Mouse (Mus musculus) embryonic facial prominence, embryonic 14.5 days (tissue): ENCODE results near the gene Ddx31. TPM values are rescaled to one million over a fixed set of nuclear protein-coding genes. Genes with fewer than 3 reads are reported as not detected.
A peak's percentile ranks its signal among the peaks of the same experiment; 100 is the strongest.

Experiments
- ATAC-seq: fragments of 200-750 bp; cut with Nextera tagmentation; 2 replicates; pipeline ENCODE4 v1.8.0; 2017; ENCODE audit warnings: low read depth, moderate number of reproducible peaks, moderate TSS enrichment
- DNase-seq: peaks from one replicate; pipeline ENCODE4 v3.0.0-alpha.2; 2015; ENCODE audit warnings: low spot score
- H3K27ac ChIP-seq: fragments of 300-500 bp; sonication (generic); replicated peaks from 2 replicates; pipeline ENCODE4 v1.5.1; 2014; ENCODE audit warnings: low read depth, mild to moderate bottlenecking, low read length, moderate library complexity
- H3K27me3 ChIP-seq: fragments of 300-500 bp; sonication (generic); replicated peaks from 2 replicates; pipeline ENCODE4 v1.6.1; 2014; ENCODE audit warnings: low read length; ENCODE audit not compliant: control insufficient read depth, insufficient read depth
- H3K36me3 ChIP-seq: fragments of 300-500 bp; sonication (generic); 2 replicates; pipeline ENCODE4 v1.6.1; 2014; ENCODE audit warnings: low read length, mixed read lengths; ENCODE audit not compliant: control insufficient read depth, insufficient read depth
- H3K4me1 ChIP-seq: fragments of 300-500 bp; sonication (generic); 2 replicates; pipeline ENCODE4 v1.6.1; 2014; ENCODE audit warnings: antibody characterized with exemption, low read length; ENCODE audit not compliant: control insufficient read depth, insufficient read depth
- H3K4me2 ChIP-seq: fragments of 300-500 bp; sonication (generic); 2 replicates; pipeline ENCODE4 v1.6.1; 2014; ENCODE audit warnings: low read depth, mild to moderate bottlenecking, low read length, moderate library complexity, mixed read lengths
- H3K4me3 ChIP-seq: fragments of 300-500 bp; sonication (generic); 2 replicates; pipeline ENCODE4 v1.5.1; 2014; ENCODE audit warnings: low read depth, mild to moderate bottlenecking, low read length
- H3K9ac ChIP-seq: fragments of 300-500 bp; sonication (generic); 2 replicates; pipeline ENCODE4 v1.6.1; 2014; ENCODE audit warnings: low read depth, mild to moderate bottlenecking, low read length, moderate library complexity, mixed read lengths
- H3K9me3 ChIP-seq: fragments of 300-500 bp; sonication (generic); 2 replicates; pipeline ENCODE4 v1.6.1; 2016; ENCODE audit warnings: low read length; ENCODE audit not compliant: control insufficient read depth
- WGBS: fragments of 180-500 bp; shearing (Covaris S2); extraction: QIAGEN DNeasy Blood & Tissue Kit; methylation state at CpG from one replicate; pipeline ENCODE4 v1.1.7; 2014; 5-methylcytosine and 5-hydroxymethylcytosine counted together
- polyA plus RNA-seq: library from polyadenylated mRNA; unstranded; fragments of >200 nt; fragmentation: Nextera tagmentation; extraction: Ambion mirVana; gene quantifications from 2 replicates; pipeline ENCODE4 v1.2.1, GENCODE M21; 2014

Ddx31 gene
- polyA plus RNA-seq, 1 experiment from 2014 or later: 13.3 TPM

DNA sequence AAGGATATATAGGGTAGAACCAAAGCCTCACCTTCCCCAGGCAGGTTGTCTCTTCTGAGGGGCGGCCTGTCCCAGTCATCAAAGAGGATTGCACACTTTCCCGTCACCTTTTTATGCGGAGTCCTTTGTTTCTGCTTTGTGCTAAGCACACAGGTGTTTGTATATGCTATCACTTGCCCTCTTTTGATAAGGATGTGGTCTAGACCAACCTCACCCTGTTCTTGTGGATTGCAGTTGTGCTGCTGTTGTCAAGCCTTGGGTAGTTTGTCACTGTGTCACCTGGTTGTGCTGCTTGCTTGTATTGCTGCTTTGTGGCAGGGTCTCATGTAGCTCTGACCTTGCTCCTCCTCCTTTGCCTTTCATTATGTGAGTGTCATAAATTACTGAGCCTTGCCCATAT is 12.4 kb downstream of the Ddx31 start:
- Histone ChIP-seq H3K4me1 (no peaks in the 10 kb centered on the region), H3K4me3 (no peak overlapping the region), H3K36me3 (peaks cover 63% of the 10 kb centered on the region), H3K9ac (no peak overlapping the region), H3K4me2 (no peak overlapping the region), H3K27ac (no peak overlapping the region), H3K27me3 (no peaks in the 10 kb centered on the region), H3K9me3 (no peaks in the 10 kb centered on the region)
- DNase-seq: no peak
- no peak for ATAC-seq
- 86% methylated on average over 3 of the region's 3 CpGs for WGBS

- Histone ChIP-seq H3K9me3 (no peaks in the 10 kb centered on the region), H3K36me3 (peaks cover 64% of the 10 kb centered on the region), H3K9ac (no peak overlapping the region), H3K27ac (no peak overlapping the region), H3K4me1 (no peaks in the 10 kb centered on the region), H3K4me2 (no peak overlapping the region), H3K4me3 (no peak overlapping the region), H3K27me3 (no peaks in the 10 kb centered on the region)
- no peak for ATAC-seq
- WGBS: 95% methylated on average over 2 of the region's 2 CpGs
- no peak for DNase-seq
Observed at GRCm38 (mm10) chr2:28855773-28856172, 15.6 kb downstream of the Ddx31 start.

- DNase-seq (no peak), ATAC-seq (no peak)
- Histone ChIP-seq H3K4me3 (no peak overlapping the region), H3K9me3 (no peaks in the 10 kb centered on the region), H3K4me1 (no peaks in the 10 kb centered on the region), H3K27me3 (no peaks in the 10 kb centered on the region), H3K27ac (no peak overlapping the region), H3K36me3 (peaks cover 90% of the 10 kb centered on the region), H3K4me2 (no peak overlapping the region), H3K9ac (no peak overlapping the region)
- 86% methylated on average over 4 of the region's 4 CpGs for WGBS
Observed at GRCm38 (mm10) chr2:28859303-28859702, 19.1 kb downstream of the Ddx31 start.

- 93% methylated on average over 8 of the region's 8 CpGs for WGBS
- Histone ChIP-seq H3K27me3 (no peaks in the 10 kb centered on the region), H3K27ac (no peak overlapping the region), H3K4me1 (no peaks in the 10 kb centered on the region), H3K9ac (no peak overlapping the region), H3K4me2 (no peak overlapping the region), H3K9me3 (no peaks in the 10 kb centered on the region), H3K4me3 (no peak overlapping the region), H3K36me3 (peaks cover 94% of the 10 kb centered on the region)
- DNase-seq (no peak), ATAC-seq (no peak)
Observed at GRCm38 (mm10) chr2:28860678-28861423, 20.6 kb downstream of the Ddx31 start.

DNA sequence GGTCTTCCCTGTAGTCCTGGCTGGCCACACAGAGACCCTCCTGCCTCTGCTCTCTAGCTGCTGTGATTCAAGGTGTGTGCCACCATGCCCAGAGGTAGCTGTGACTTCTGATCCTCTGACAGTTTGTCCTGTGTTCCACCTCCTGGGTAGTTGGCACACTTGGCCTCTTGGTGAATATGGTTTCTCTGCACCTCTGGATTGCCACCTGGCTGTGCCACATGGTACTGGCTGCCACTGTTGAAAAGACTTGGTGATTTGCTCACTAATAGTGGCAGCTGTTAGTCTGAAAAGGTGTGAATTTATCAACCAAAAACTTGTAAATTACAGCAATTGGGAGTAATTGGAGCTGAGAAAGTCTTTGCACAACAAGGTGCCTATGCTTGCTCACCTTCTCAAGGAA is 23.7 kb downstream of the Ddx31 start:
- H3K4me3 ChIP-seq: no peak overlapping the region
- no peak overlapping the region for H3K4me2 ChIP-seq
- DNase-seq (no peak), ATAC-seq (no peak)
- no peak overlapping the region for H3K9ac ChIP-seq
- H3K4me1 ChIP-seq: no peaks in the 10 kb centered on the region
- peaks cover 94% of the 10 kb centered on the region for H3K36me3 ChIP-seq
- H3K9me3 ChIP-seq: no peaks in the 10 kb centered on the region
- no peaks in the 10 kb centered on the region for H3K27me3 ChIP-seq
- H3K27ac ChIP-seq: no peak overlapping the region

- Histone ChIP-seq H3K4me1 (no peaks in the 10 kb centered on the region), H3K27me3 (no peaks in the 10 kb centered on the region), H3K4me3 (no peak overlapping the region), H3K9me3 (no peaks in the 10 kb centered on the region), H3K27ac (no peak overlapping the region), H3K36me3 (peaks cover 71% of the 10 kb centered on the region), H3K4me2 (no peak overlapping the region), H3K9ac (no peak overlapping the region)
- DNase-seq (peak; percentile 20), ATAC-seq (peak; percentile 41; the same call in 1 of the 2 replicates)
- WGBS: 70% methylated on average over 7 of the region's 7 CpGs
Observed at GRCm38 (mm10) chr2:28867495-28867894, 27.3 kb downstream of the Ddx31 start.

GRCm38 (mm10) chr2:28875554-28875953 is 35.3 kb downstream of the Ddx31 start:
- ATAC-seq (no peak), DNase-seq (no peak)
- Histone ChIP-seq H3K36me3 (peaks cover 61% of the 10 kb centered on the region), H3K4me3 (no peak overlapping the region), H3K9me3 (no peaks in the 10 kb centered on the region), H3K27ac (no peak overlapping the region), H3K9ac (no peak overlapping the region), H3K4me1 (no peaks in the 10 kb centered on the region), H3K4me2 (no peak overlapping the region), H3K27me3 (no peaks in the 10 kb centered on the region)
- WGBS: 89% methylated on average over 11 of the region's 11 CpGs

DNA sequence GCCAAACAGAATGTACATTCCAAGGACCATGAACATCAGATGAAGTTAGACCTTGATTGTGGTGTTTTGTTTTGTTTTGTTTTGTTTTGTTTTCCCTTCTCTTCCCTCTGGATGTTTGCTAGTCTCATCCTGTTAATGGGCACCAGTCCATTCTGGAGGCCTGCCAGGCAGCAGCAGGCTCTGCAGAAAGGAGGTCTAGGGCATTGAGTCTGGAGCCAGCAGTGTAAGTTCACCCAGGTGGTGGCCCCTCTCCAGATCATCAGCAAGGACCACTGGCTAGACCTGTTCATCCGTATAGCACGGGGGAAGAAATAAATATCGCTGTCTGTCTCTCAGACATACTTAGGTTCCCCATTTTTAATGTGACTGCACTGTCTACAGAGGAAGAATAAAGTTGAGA is 41.1 kb downstream of the Ddx31 start:
- no peaks in the 10 kb centered on the region for H3K27me3 ChIP-seq
- no peak overlapping the region for H3K27ac ChIP-seq
- H3K4me1 ChIP-seq: no peaks in the 10 kb centered on the region
- no peak overlapping the region for H3K4me3 ChIP-seq
- peaks cover 66% of the 10 kb centered on the region for H3K36me3 ChIP-seq
- H3K9ac ChIP-seq: no peak overlapping the region
- no peak for DNase-seq
- ATAC-seq: no peak
- WGBS: 96% methylated on average over 3 of the region's 3 CpGs
- no peaks in the 10 kb centered on the region for H3K9me3 ChIP-seq
- no peak overlapping the region for H3K4me2 ChIP-seq

- no peaks in the 10 kb centered on the region for H3K9me3 ChIP-seq
- peaks cover 65% of the 10 kb centered on the region for H3K36me3 ChIP-seq
- no peak overlapping the region for H3K9ac ChIP-seq
- no peaks in the 10 kb centered on the region for H3K27me3 ChIP-seq
- WGBS: 86% methylated on average over 3 of the region's 3 CpGs
- ATAC-seq: no peak
- H3K4me3 ChIP-seq: no peak overlapping the region
- H3K4me2 ChIP-seq: no peak overlapping the region
- DNase-seq: no peak
- H3K27ac ChIP-seq: no peak overlapping the region
- H3K4me1 ChIP-seq: no peaks in the 10 kb centered on the region
Observed at GRCm38 (mm10) chr2:28882047-28882446, 41.8 kb downstream of the Ddx31 start.
